Mouse (Mus musculus): Measurements from ENCODE around the gene Arid1b. TPM values are rescaled to one million over a fixed set of nuclear protein-coding genes. Genes with fewer than 3 reads are reported as not detected.

The Arid1b gene
- polyA plus RNA-seq, 1 experiment: 59.4 TPM

- 93% methylated on average over 12 of the region's 12 CpGs for WGBS
- Histone ChIP-seq H3K27me3 (ENCODE audit: control insufficient read depth, insufficient read depth, low read length) (no peaks in the 10 kb centered on the region), H3K4me1 (ENCODE audit: control insufficient read depth, insufficient read depth, insufficient read length, low read length) (no peaks in the 10 kb centered on the region; the same call in 1 of the 2 replicates), H3K36me3 (ENCODE audit: control insufficient read depth, insufficient read depth, low read length) (no peaks in the 10 kb centered on the region), H3K4me3 (ENCODE audit: low read depth, low read length) (no peak overlapping the region), H3K27ac (ENCODE audit: insufficient read depth, low read depth, low read length) (no peak overlapping the region)
- no peak for TF ChIP-seq CTCF (IDR thresholded peaks at IDR 0.05; ENCODE audit: extremely low read depth, insufficient read length, insufficient replicate concordance, low read depth, low read length)
- TF ChIP-seq POLR2A (IDR thresholded peaks at IDR 0.05; ENCODE audit: low read depth, low read length): no peak
These were observed 176.2 kb downstream of the Arid1b start for GRCm38 (mm10) chr17:5170321-5170720.

GRCm38 (mm10) chr17:5171467-5171866 lies 177.3 kb downstream of the Arid1b start:
- Histone ChIP-seq H3K4me1 (ENCODE audit: control insufficient read depth, insufficient read depth, insufficient read length, low read length) (no peaks in the 10 kb centered on the region; the same call in 1 of the 2 replicates), H3K36me3 (ENCODE audit: control insufficient read depth, insufficient read depth, low read length) (no peaks in the 10 kb centered on the region), H3K27me3 (ENCODE audit: control insufficient read depth, insufficient read depth, low read length) (no peaks in the 10 kb centered on the region), H3K4me3 (ENCODE audit: low read depth, low read length) (no peak overlapping the region), H3K27ac (ENCODE audit: insufficient read depth, low read depth, low read length) (no peak overlapping the region)
- WGBS: 82% methylated on average over 5 of the region's 5 CpGs
- TF ChIP-seq POLR2A (IDR thresholded peaks at IDR 0.05; ENCODE audit: low read depth, low read length): no peak
- no peak for TF ChIP-seq CTCF (IDR thresholded peaks at IDR 0.05; ENCODE audit: extremely low read depth, insufficient read length, insufficient replicate concordance, low read depth, low read length)

- H3K27me3 ChIP-seq (ENCODE audit: control insufficient read depth, insufficient read depth, low read length): no peaks in the 10 kb centered on the region
- H3K27ac ChIP-seq (ENCODE audit: insufficient read depth, low read depth, low read length): no peak overlapping the region
- no peak overlapping the region for H3K4me3 ChIP-seq (ENCODE audit: low read depth, low read length)
- peaks cover 2% of the 10 kb centered on the region; the same call in 1 of the 2 replicates for H3K4me1 ChIP-seq (ENCODE audit: control insufficient read depth, insufficient read depth, insufficient read length, low read length)
- TF ChIP-seq POLR2A (IDR thresholded peaks at IDR 0.05; ENCODE audit: low read depth, low read length) (no peak), CTCF (IDR thresholded peaks at IDR 0.05; ENCODE audit: extremely low read depth, insufficient read length, insufficient replicate concordance, low read depth, low read length) (no peak)
- H3K36me3 ChIP-seq (ENCODE audit: control insufficient read depth, insufficient read depth, low read length): no peaks in the 10 kb centered on the region
- 67% methylated on average over 6 of the region's 6 CpGs for WGBS
These were observed 180.4 kb downstream of the Arid1b start for GRCm38 (mm10) chr17:5174426-5175020.

GRCm38 (mm10) chr17:5175535-5175934 lies 181.4 kb downstream of the Arid1b start:
- no peaks in the 10 kb centered on the region for H3K36me3 ChIP-seq (ENCODE audit: control insufficient read depth, insufficient read depth, low read length)
- TF ChIP-seq CTCF (IDR thresholded peaks at IDR 0.05; ENCODE audit: extremely low read depth, insufficient read length, insufficient replicate concordance, low read depth, low read length) (no peak), POLR2A (IDR thresholded peaks at IDR 0.05; ENCODE audit: low read depth, low read length) (no peak)
- H3K27me3 ChIP-seq (ENCODE audit: control insufficient read depth, insufficient read depth, low read length): no peaks in the 10 kb centered on the region
- H3K4me3 ChIP-seq (ENCODE audit: low read depth, low read length): no peak overlapping the region
- H3K4me1 ChIP-seq (ENCODE audit: control insufficient read depth, insufficient read depth, insufficient read length, low read length): peaks cover 2% of the 10 kb centered on the region; the same call in 1 of the 2 replicates
- 91% methylated on average over 8 of the region's 8 CpGs for WGBS
- no peak overlapping the region for H3K27ac ChIP-seq (ENCODE audit: insufficient read depth, low read depth, low read length)

GRCm38 (mm10) chr17:5176315-5176714 lies 182.2 kb downstream of the Arid1b start:
- TF ChIP-seq POLR2A (IDR thresholded peaks at IDR 0.05; ENCODE audit: low read depth, low read length): no peak
- no peak for TF ChIP-seq CTCF (IDR thresholded peaks at IDR 0.05; ENCODE audit: extremely low read depth, insufficient read length, insufficient replicate concordance, low read depth, low read length)
- Histone ChIP-seq H3K27ac (ENCODE audit: insufficient read depth, low read depth, low read length) (no peak overlapping the region), H3K4me1 (ENCODE audit: control insufficient read depth, insufficient read depth, insufficient read length, low read length) (peaks cover 2% of the 10 kb centered on the region; the same call in 1 of the 2 replicates), H3K27me3 (ENCODE audit: control insufficient read depth, insufficient read depth, low read length) (no peaks in the 10 kb centered on the region), H3K36me3 (ENCODE audit: control insufficient read depth, insufficient read depth, low read length) (no peaks in the 10 kb centered on the region), H3K4me3 (ENCODE audit: low read depth, low read length) (no peak overlapping the region)
- WGBS: 56% methylated on average over 2 of the region's 2 CpGs

- WGBS: 82% methylated on average over 10 of the region's 10 CpGs
- H3K27ac ChIP-seq (ENCODE audit: insufficient read depth, low read depth, low read length): no peak overlapping the region
These were observed 184.4 kb downstream of the Arid1b start for GRCm38 (mm10) chr17:5178534-5178933.

GRCm38 (mm10) chr17:5179004-5179403 lies 184.9 kb downstream of the Arid1b start:
- Histone ChIP-seq H3K27ac (ENCODE audit: insufficient read depth, low read depth, low read length) (no peak overlapping the region), H3K4me3 (ENCODE audit: low read depth, low read length) (no peak overlapping the region)
- WGBS: 65% methylated on average over 7 of the region's 7 CpGs

More at GRCm38 (mm10) chr17:5178534-5178933, 184.4 kb downstream of the Arid1b start:
- no peaks in the 10 kb centered on the region for H3K27me3 ChIP-seq (ENCODE audit: control insufficient read depth, insufficient read depth, low read length)
- no peak for TF ChIP-seq POLR2A (IDR thresholded peaks at IDR 0.05; ENCODE audit: low read depth, low read length)
- no peak for TF ChIP-seq CTCF (IDR thresholded peaks at IDR 0.05; ENCODE audit: extremely low read depth, insufficient read length, insufficient replicate concordance, low read depth, low read length)
- H3K36me3 ChIP-seq (ENCODE audit: control insufficient read depth, insufficient read depth, low read length): no peaks in the 10 kb centered on the region
- no peak overlapping the region for H3K4me3 ChIP-seq (ENCODE audit: low read depth, low read length)
- peaks cover 2% of the 10 kb centered on the region; the same call in 1 of the 2 replicates for H3K4me1 ChIP-seq (ENCODE audit: control insufficient read depth, insufficient read depth, insufficient read length, low read length)

More at GRCm38 (mm10) chr17:5179004-5179403, 184.9 kb downstream of the Arid1b start:
- no peak for TF ChIP-seq CTCF (IDR thresholded peaks at IDR 0.05; ENCODE audit: extremely low read depth, insufficient read length, insufficient replicate concordance, low read depth, low read length)
- TF ChIP-seq POLR2A (IDR thresholded peaks at IDR 0.05; ENCODE audit: low read depth, low read length): no peak
- no peaks in the 10 kb centered on the region for H3K27me3 ChIP-seq (ENCODE audit: control insufficient read depth, insufficient read depth, low read length)
- H3K36me3 ChIP-seq (ENCODE audit: control insufficient read depth, insufficient read depth, low read length): no peaks in the 10 kb centered on the region
- peaks cover 2% of the 10 kb centered on the region; the same call in 1 of the 2 replicates for H3K4me1 ChIP-seq (ENCODE audit: control insufficient read depth, insufficient read depth, insufficient read length, low read length)

All from small intestine, adult 2 months (tissue).